Mouse (Mus musculus): Measurements from ENCODE around the gene Phactr3.

DNA sequence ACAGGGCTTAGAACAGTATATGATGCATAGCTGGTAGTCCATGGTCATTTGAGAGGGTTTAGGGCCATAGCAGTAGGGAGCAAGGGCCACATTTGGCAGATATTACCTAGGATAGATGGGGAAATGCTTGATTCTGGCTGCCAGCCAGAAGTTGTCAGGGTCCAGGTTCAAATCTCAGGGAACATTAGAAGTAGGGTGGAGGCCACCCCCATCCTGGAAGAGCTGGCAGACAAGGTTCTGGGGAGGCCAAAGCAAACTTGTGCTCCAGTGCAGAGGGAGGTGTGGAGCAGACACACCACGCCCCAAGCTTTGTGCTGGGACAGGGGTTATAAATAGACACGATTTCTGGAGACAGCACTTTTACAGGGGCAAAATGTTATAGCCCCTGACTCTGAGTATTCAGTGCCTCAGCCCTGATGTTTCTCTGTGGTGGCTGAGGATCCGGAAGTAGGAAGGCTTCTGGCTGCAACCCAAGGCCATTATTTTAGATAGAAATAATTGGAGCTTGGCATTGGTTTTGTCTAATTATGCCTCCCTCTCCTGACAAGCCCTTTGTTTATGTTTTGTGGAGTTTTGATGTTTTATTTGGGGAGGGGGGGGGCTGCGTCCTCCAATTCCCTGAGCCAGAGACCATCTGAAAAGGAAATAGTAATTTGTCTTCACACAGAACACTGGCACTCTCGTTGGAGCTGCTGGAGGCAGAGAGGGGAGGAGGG, 208.1 kb downstream of the Phactr3 start:
- TF ChIP-seq CTCF (IDR thresholded peaks at IDR 0.05; ENCODE audit: low read depth, low read length): no peak
- TF ChIP-seq EP300 (IDR thresholded peaks at IDR 0.05; ENCODE audit: insufficient read depth, low read depth, low read length): no peak

Data from ES-Bruce4 (cell line).